In genomic region chr4:58547273-58547565, GRCm38 (mm10) we compare ENCODE assay signal across 14 mouse cellular contexts. TPM values are rescaled to one million over a fixed set of nuclear protein-coding genes. Genes with fewer than 3 reads are reported as not detected.
DNase-seq lines count a peak whose midpoint lies in the region; ATAC-seq and TF ChIP-seq lines count a peak whose summit lies in the region.
"Had no signal": no experiment of that assay in that cellular context is flagged by ENCODE, and none has a peak within 500 bp of the region (broad histone marks: within the 10 kb centered on the region; RNA-seq: fewer than 3 reads in every experiment).

No protein-coding gene starts in this region.

- DNase-seq in heart, adult 8-10 months (ENCODE audit: low spot score), result peak; percentile 24
- DNase-seq in lung, postnatal 14 days, result no peak
- peak; percentile 28 for DNase-seq in lung, postnatal 36 days
- no peak for DNase-seq in cerebellum, adult 18-20 months
- DNase-seq: cerebellum, postnatal 36 days had no signal

- no peak for TF ChIP-seq CTCF in embryonic fibroblast, embryonic 13.5 days (IDR thresholded peaks at IDR 0.05; ENCODE audit: borderline replicate concordance, insufficient read depth, low read length)

- H3K4me2 ChIP-seq in heart, embryonic 11.5 days, result no peak overlapping the region
- H3K4me2 ChIP-seq in lung, embryonic 15.5 days, result no peak overlapping the region
- H3K4me2 ChIP-seq in midbrain, embryonic 13.5 days (replicated peaks), result no peak overlapping the region
- H3K4me2 ChIP-seq: hindbrain, embryonic 12.5 days; liver, embryonic 11.5 days; midbrain, embryonic 12.5 days; neural tube, embryonic 15.5 days had no signal

- H3K4me3 ChIP-seq in heart, embryonic 11.5 days (ENCODE audit: low read depth, low read length), result no peak overlapping the region
- no peak overlapping the region for H3K4me3 ChIP-seq in lung, embryonic 15.5 days
- no peak overlapping the region for H3K4me3 ChIP-seq in embryonic fibroblast, embryonic 13.5 days (ENCODE audit: insufficient read depth, low read length)
- H3K4me3 ChIP-seq in midbrain, embryonic 13.5 days (replicated peaks), result no peak overlapping the region
- H3K4me3 ChIP-seq: hindbrain, embryonic 12.5 days; midbrain, embryonic 12.5 days; neural tube, embryonic 15.5 days had no signal

- no peaks in the 10 kb centered on the region for H3K9me3 ChIP-seq in heart, embryonic 11.5 days (replicated peaks; ENCODE audit: control insufficient read depth, low read length)
- H3K9me3 ChIP-seq in lung, embryonic 15.5 days, result no peaks in the 10 kb centered on the region
- H3K9me3 ChIP-seq in midbrain, embryonic 13.5 days, result no peaks in the 10 kb centered on the region
- H3K9me3 ChIP-seq: hindbrain, embryonic 12.5 days; midbrain, embryonic 12.5 days; neural tube, embryonic 15.5 days had no signal

- H3K27ac ChIP-seq in heart, embryonic 11.5 days (ENCODE audit: low read depth, low read length), result no peak overlapping the region
- peak overlapping the region; percentile 36; the same call in 1 of the 2 replicates for H3K27ac ChIP-seq in lung, embryonic 15.5 days
- peak overlapping the region; percentile 39; the same call in 1 of the 2 replicates for H3K27ac ChIP-seq in embryonic fibroblast, embryonic 13.5 days (ENCODE audit: insufficient read depth, low read length)
- no peak overlapping the region for H3K27ac ChIP-seq in midbrain, embryonic 13.5 days
- H3K27ac ChIP-seq: hindbrain, embryonic 12.5 days; midbrain, embryonic 12.5 days; neural tube, embryonic 15.5 days had no signal

- no peak for TF ChIP-seq POLR2A in embryonic fibroblast, embryonic 13.5 days (IDR thresholded peaks at IDR 0.05; ENCODE audit: low read depth, low read length)

- no peaks in the 10 kb centered on the region for H3K27me3 ChIP-seq in heart, embryonic 11.5 days (ENCODE audit: control insufficient read depth, insufficient read depth, low read length)
- H3K27me3 ChIP-seq in lung, embryonic 15.5 days, result no peaks in the 10 kb centered on the region
- H3K27me3 ChIP-seq in midbrain, embryonic 13.5 days, result peaks cover 7% of the 10 kb centered on the region
- H3K27me3 ChIP-seq: CH12.LX had no signal

- no peaks in the 10 kb centered on the region for H3K36me3 ChIP-seq in heart, embryonic 11.5 days (ENCODE audit: control insufficient read depth, insufficient read depth, low read length)
- H3K36me3 ChIP-seq in lung, embryonic 15.5 days, result no peaks in the 10 kb centered on the region
- no peaks in the 10 kb centered on the region for H3K36me3 ChIP-seq in midbrain, embryonic 13.5 days
- H3K36me3 ChIP-seq: hindbrain, embryonic 12.5 days; midbrain, embryonic 12.5 days; neural tube, embryonic 15.5 days had no signal

- no peak overlapping the region for H3K9ac ChIP-seq in heart, embryonic 11.5 days (ENCODE audit: low read depth, low read length)
- no peak overlapping the region for H3K9ac ChIP-seq in lung, embryonic 15.5 days
- H3K9ac ChIP-seq in midbrain, embryonic 13.5 days (replicated peaks), result no peak overlapping the region
- H3K9ac ChIP-seq: hindbrain, embryonic 12.5 days; midbrain, embryonic 12.5 days; neural tube, embryonic 15.5 days had no signal

- H3K4me1 ChIP-seq in heart, embryonic 11.5 days (ENCODE audit: control insufficient read depth, insufficient read depth, low read length), result peaks cover 23% of the 10 kb centered on the region
- H3K4me1 ChIP-seq in lung, embryonic 15.5 days, result peaks cover 37% of the 10 kb centered on the region
- peaks cover 10% of the 10 kb centered on the region for H3K4me1 ChIP-seq in embryonic fibroblast, embryonic 13.5 days (ENCODE audit: control insufficient read depth, insufficient read depth, low read length)
- H3K4me1 ChIP-seq in midbrain, embryonic 13.5 days (replicated peaks), result peaks cover 6% of the 10 kb centered on the region; the same call in 1 of the 2 replicates

- ATAC-seq in heart, embryonic 11.5 days (replicated peaks; ENCODE audit: insufficient number of reproducible peaks, low FRiP score, low TSS enrichment), result no peak
- ATAC-seq in lung, embryonic 15.5 days (ENCODE audit: borderline replicate concordance, extremely low read depth, low FRiP score, low TSS enrichment), result no peak; the same call in 1 of the 2 replicates
- no peak for ATAC-seq in midbrain, embryonic 13.5 days

- WGBS in heart, embryonic 11.5 days (ENCODE audit: insufficient replicate concordance), result 50% methylated on average over 4 of the region's 4 CpGs
- WGBS in lung, embryonic 15.5 days, result 26% methylated on average over 4 of the region's 4 CpGs
- 93% methylated on average over 4 of the region's 4 CpGs for WGBS in midbrain, embryonic 13.5 days

RNA-seq across cellular contexts. Expression of gene Lpar1, which starts 6.5 kb away (rescaled TPM):
- 1 to 10 TPM; 5.8 to 8.2 (median 7.0) TPM for total RNA-seq in heart, adult 8-10 months (2022)
- 20.5 and 21.7 TPM in 2 replicates for polyA plus RNA-seq in heart, embryonic 11.5 days (2014; fragmentation: Nextera tagmentation; extraction: Ambion mirVana)
- polyA plus RNA-seq in lung, embryonic 15.5 days (2015; fragmentation: Nextera tagmentation; extraction: Ambion mirVana), result 36.7 and 38.6 TPM in 2 replicates
- polyA plus RNA-seq in embryonic fibroblast, embryonic 13.5 days (2011; ENCODE audit: insufficient read length, low read depth, missing spikeins), result 52.8 and 67.1 TPM in 2 replicates
- 15.8 and 18.2 TPM in 2 replicates for polyA plus RNA-seq in midbrain, embryonic 13.5 days (2015; fragmentation: Nextera tagmentation; extraction: Ambion mirVana)

Comparison
In these comparisons a context has a peak if more than half of its experiments do, and no peak if none do; other contexts are left out.
1. DNase-seq: peak in heart, adult 8-10 months (single experiment) and lung, postnatal 36 days (single experiment); none in lung, postnatal 14 days (single experiment) and cerebellum, adult 18-20 months (0 of 2).
2. H3K27ac ChIP-seq: peak in lung, embryonic 15.5 days (single experiment) and embryonic fibroblast, embryonic 13.5 days (single experiment); none in heart, embryonic 11.5 days (single experiment) and midbrain, embryonic 13.5 days (single experiment).